Mouse (Mus musculus) embryo, embryonic 10.5 days (tissue): ENCODE measurements at regions not wholly inside any gene's neighbourhood (a gene's known extent, or its start where the extent isn't known, plus 50 kb on each side); places are given as distances from the start of the nearest gene placed in this dataset.

Source experiments
- DNase-seq: peaks from one replicate; pipeline ENCODE4 v3.0.0-alpha.2; 2015; ENCODE audit warnings: low spot score

- DNase-seq: peak; percentile 2
These were observed 2129.4 kb upstream of the Pcdh20 start for GRCm38 (mm10) chr14:90600554-90600953.
